Mouse (Mus musculus) midbrain, embryonic 14.5 days (tissue): ENCODE results near the gene Carns1. TPM values are rescaled to one million over a fixed set of nuclear protein-coding genes. Genes with fewer than 3 reads are reported as not detected.

ENCODE experiments used
- ATAC-seq: fragments of 200-750 bp; cut with Nextera tagmentation; 2 replicates; pipeline ENCODE4 v1.8.0; 2017; ENCODE audit warnings: moderate number of reproducible peaks, moderate library complexity; ENCODE audit not compliant: low FRiP score, low TSS enrichment
- DNase-seq: peaks from one replicate; pipeline ENCODE4 v3.0.0-alpha.2; 2015
- H3K27ac ChIP-seq: fragments of 300-500 bp; sonication (generic); replicated peaks from 2 replicates; pipeline ENCODE4 v1.5.1; 2014; ENCODE audit warnings: mild to moderate bottlenecking, low read depth, low read length, moderate library complexity
- H3K27me3 ChIP-seq: fragments of 300-500 bp; sonication (generic); 2 replicates; pipeline ENCODE4 v1.6.1; 2014; ENCODE audit warnings: low read length, control low read depth, mixed read lengths; ENCODE audit not compliant: control insufficient read depth, insufficient read depth
- H3K36me3 ChIP-seq: fragments of 300-500 bp; sonication (generic); 2 replicates; pipeline ENCODE4 v1.6.1; 2014; ENCODE audit warnings: low read length, control low read depth; ENCODE audit not compliant: control insufficient read depth, insufficient read depth
- H3K4me1 ChIP-seq: fragments of 300-500 bp; sonication (generic); 2 replicates; pipeline ENCODE4 v1.6.1; 2014; ENCODE audit warnings: mild to moderate bottlenecking, antibody characterized with exemption, low read length, control low read depth; ENCODE audit not compliant: control insufficient read depth, insufficient read depth
- H3K4me2 ChIP-seq: fragments of 300-500 bp; sonication (generic); 2 replicates; pipeline ENCODE4 v1.6.1; 2014; ENCODE audit warnings: mild to moderate bottlenecking, low read length, moderate library complexity
- H3K4me3 ChIP-seq: fragments of 300-500 bp; sonication (generic); replicated peaks from 2 replicates; pipeline ENCODE4 v1.5.1; 2014; ENCODE audit warnings: low read depth, low read length
- H3K9ac ChIP-seq: fragments of 300-500 bp; sonication (generic); replicated peaks from 2 replicates; pipeline ENCODE4 v1.6.1; 2014; ENCODE audit warnings: mild to moderate bottlenecking, low read length, moderate library complexity
- H3K9me3 ChIP-seq: fragments of 300-500 bp; sonication (generic); 2 replicates; pipeline ENCODE4 v1.6.1; 2016; ENCODE audit warnings: low read length, control low read depth, mixed read lengths; ENCODE audit not compliant: control insufficient read depth
- WGBS: fragments of 180-500 bp; shearing (Covaris S2); extraction: QIAGEN DNeasy Blood & Tissue Kit; methylation state at CpG from one replicate; pipeline ENCODE4 v1.1.7; 2014; 5-methylcytosine and 5-hydroxymethylcytosine counted together
- polyA plus RNA-seq: library from polyadenylated mRNA; unstranded; fragments of >200 nt; fragmentation: Nextera tagmentation; extraction: Ambion mirVana; gene quantifications from 2 replicates; pipeline ENCODE4 v1.2.1, GENCODE M21; 2014

Carns1 gene
- polyA plus RNA-seq, 1 experiment from 2014 or later, result 6.0 TPM

DNA sequence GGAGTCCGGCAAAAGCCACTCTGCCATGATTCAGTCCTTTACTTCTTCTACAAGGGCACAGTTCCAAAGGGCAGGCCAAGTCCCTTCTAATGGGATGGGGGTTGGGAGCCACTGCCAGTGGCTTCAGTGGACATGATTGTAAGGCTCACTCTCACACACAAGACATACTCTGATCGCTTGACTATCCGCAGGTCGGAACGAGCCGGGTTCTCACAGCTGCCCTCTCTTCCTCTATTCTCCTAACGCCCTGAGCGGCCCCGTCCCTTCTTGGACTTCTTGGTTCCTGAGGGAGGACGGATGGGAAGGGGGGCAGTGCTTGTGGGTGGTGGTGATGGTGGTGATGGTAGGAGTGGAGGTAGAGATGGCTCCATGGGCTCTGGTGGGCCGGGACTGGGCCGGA, 18.5 kb downstream of the Carns1 start:
- ATAC-seq (no peak), DNase-seq (no peak)
- H3K4me1 ChIP-seq, result no peaks in the 10 kb centered on the region
- 89% methylated on average over 12 of the region's 12 CpGs for WGBS
- no peak overlapping the region for H3K4me3 ChIP-seq
- peaks cover 76% of the 10 kb centered on the region for H3K36me3 ChIP-seq
- H3K27ac ChIP-seq, result no peak overlapping the region
- no peak overlapping the region for H3K4me2 ChIP-seq
- no peaks in the 10 kb centered on the region for H3K27me3 ChIP-seq
- no peaks in the 10 kb centered on the region for H3K9me3 ChIP-seq
- H3K9ac ChIP-seq, result no peak overlapping the region

DNA sequence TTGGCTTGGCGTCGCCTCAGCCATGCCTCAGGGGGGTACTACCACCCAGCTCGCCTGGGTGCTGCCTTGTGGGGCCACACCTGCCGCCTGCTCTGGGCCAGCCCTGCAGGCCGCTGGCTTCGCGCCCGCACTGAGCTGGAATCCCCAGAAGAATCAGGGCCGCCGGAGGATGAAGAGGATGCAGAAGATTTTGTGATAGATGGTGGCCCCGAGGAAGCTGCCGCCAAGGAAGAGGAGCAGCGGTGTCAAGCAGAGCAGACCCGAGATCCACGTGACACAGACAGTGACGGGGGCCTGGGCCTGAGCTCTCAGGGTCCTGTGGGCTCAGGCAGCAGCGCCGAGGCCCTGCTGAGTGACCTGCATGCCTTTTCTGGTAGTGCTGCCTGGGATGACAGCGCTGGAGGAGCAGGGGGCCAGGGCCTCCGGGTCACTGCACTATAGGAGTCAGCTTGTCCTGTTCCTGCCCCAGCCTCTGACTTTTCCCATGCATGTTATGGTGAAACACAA, 19.2 kb downstream of the Carns1 start:
- WGBS, result 70% methylated on average over 20 of the region's 20 CpGs
- Histone ChIP-seq H3K27me3 (no peaks in the 10 kb centered on the region), H3K9ac (no peak overlapping the region), H3K4me1 (no peaks in the 10 kb centered on the region), H3K4me3 (no peak overlapping the region), H3K27ac (no peak overlapping the region), H3K9me3 (no peaks in the 10 kb centered on the region), H3K36me3 (peaks cover 74% of the 10 kb centered on the region), H3K4me2 (no peak overlapping the region)
- DNase-seq (no peak), ATAC-seq (no peak)

DNA sequence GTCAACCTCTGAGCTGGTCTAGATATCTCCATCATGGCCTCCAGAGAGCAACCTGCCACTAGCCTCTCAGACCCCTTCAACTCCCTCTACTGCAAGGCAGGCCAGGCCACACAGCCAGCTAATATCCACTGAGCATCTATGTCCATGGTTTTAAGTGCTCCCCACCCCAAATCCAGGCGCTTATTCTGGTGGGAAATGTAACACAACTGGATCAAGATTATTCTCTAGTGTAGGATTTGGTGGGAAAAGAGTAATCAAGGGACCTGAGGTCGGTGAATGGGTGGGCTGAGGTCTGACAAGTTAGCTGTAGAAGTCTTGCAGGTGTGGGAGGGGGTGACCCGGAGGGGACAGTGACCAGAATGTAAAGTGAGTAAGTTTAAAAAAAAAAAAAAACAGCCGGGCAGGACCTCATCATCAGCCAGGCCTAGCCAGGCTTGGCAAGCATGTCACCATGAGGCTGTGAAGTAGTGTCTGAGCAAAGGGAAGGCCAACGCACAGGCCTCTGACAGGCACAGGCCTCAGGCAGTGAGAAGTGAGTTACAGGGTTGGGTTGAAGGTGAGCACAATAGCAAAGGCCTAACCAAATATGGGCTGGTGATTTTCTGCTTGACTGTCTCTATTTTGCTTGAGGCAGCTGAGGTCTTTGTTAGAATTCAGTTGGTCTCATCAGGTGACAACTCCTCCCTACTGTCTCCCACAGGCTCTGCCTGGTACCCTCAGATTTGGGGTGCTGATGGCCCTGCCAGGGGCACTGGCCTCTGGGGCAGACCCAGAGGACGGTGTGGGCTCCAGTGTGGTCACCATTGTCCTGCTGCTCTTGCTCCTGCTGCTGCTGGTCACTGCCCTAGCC, 19.8 kb downstream of the Carns1 start:
- ATAC-seq, result no peak
- WGBS, result 71% methylated on average over 6 of the region's 6 CpGs
- DNase-seq, result no peak

DNA sequence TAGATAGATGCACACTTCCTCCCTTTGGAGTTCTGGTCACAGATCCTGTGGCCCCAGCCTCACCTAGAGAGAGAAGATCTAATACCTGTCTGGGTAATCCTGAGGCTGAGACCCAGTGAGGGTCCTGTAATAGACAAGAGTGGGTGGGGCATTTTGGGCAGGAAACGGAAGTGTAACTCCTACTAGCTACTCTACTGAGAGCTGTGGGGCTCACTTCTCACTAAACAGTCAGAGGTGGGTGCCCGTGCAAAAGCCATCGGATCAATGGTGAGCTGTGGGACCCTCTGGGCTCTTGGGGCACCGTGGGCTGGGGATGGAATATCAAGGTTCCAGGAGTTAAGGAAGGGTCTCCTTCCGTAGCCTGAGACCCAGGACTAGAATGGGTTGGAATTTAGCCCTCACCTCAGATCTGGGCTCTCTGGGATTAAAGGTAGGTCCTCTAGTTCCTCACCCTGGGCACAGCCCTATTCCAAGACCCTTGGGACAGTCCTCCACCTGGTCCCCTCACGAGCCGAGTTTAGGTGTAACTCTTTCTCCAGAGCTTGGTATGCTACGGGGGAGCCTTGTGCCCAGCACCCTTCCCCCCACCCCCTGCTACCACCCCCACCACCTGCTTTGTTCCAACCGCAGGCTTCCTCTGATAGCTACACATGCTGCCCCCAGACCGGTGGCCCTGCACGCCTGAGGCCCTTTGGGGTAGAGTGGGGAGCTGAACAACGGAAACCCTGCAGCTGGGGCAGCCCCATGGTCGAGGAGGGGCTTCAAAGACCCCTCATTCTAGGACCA, 20.6 kb downstream of the Carns1 start:
- no peaks in the 10 kb centered on the region for H3K27me3 ChIP-seq
- no peaks in the 10 kb centered on the region for H3K9me3 ChIP-seq
- no peak overlapping the region for H3K27ac ChIP-seq
- WGBS, result 84% methylated on average over 13 of the region's 13 CpGs
- H3K4me1 ChIP-seq, result peaks cover under 1% of the 10 kb centered on the region; the same call in 1 of the 2 replicates
- peaks cover 77% of the 10 kb centered on the region for H3K36me3 ChIP-seq
- H3K4me2 ChIP-seq, result no peak overlapping the region
- no peak overlapping the region for H3K4me3 ChIP-seq
- ATAC-seq (no peak), DNase-seq (no peak)
- H3K9ac ChIP-seq, result 0 out of 2 replicates have a peak overlapping the region, but pooled peaks have one; percentile 13

More for the DNA sequence above, 19.8 kb downstream of the Carns1 start:
- Histone ChIP-seq H3K27ac (no peak overlapping the region), H3K9me3 (no peaks in the 10 kb centered on the region), H3K36me3 (peaks cover 75% of the 10 kb centered on the region), H3K4me1 (no peaks in the 10 kb centered on the region), H3K9ac (no peak overlapping the region), H3K27me3 (no peaks in the 10 kb centered on the region), H3K4me2 (no peak overlapping the region), H3K4me3 (no peak overlapping the region)

DNA sequence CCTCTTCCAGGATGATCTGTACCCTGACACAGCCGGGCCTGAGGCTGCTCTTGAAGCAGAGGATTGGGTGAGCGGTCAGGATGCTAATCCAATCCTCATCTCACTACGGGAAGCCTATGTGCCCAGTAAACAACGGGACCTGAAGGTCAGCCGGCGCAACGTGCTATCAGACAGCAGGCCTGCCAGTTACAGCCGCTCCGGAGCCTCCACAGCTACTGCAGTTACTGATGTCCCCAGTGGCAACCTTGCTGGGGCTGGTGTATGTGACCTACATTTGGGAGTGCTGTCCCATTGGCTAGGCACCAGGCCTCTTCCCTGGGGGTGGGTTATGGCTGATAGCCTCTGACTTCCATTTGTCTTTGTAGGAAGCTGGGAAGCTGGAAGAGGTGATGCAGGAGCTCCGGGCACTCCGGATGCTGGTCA, 22.0 kb downstream of the Carns1 start, which contains the start of gene Ptprcap:
Gene Ptprcap, plus strand, starts transcription at position 373 of the 423 bp plus-strand sequence.
- DNase-seq, result no peak
- H3K9ac ChIP-seq, result no peak within 1 kb of the TSS
- no peaks in the 10 kb centered on the region for H3K9me3 ChIP-seq
- H3K4me3 ChIP-seq, result no peak within 1 kb of the TSS
- no peaks in the 10 kb centered on the region for H3K27me3 ChIP-seq
- H3K36me3 ChIP-seq, result peaks cover 63% of the 10 kb centered on the region
- no peak within 1 kb of the TSS for H3K4me2 ChIP-seq
- H3K4me1 ChIP-seq, result peaks cover 8% of the 10 kb centered on the region; the same call in 1 of the 2 replicates
- ATAC-seq, result no peak
- 81% methylated on average over 11 of the region's 11 CpGs for WGBS
- no peak within 1 kb of the TSS for H3K27ac ChIP-seq

DNA sequence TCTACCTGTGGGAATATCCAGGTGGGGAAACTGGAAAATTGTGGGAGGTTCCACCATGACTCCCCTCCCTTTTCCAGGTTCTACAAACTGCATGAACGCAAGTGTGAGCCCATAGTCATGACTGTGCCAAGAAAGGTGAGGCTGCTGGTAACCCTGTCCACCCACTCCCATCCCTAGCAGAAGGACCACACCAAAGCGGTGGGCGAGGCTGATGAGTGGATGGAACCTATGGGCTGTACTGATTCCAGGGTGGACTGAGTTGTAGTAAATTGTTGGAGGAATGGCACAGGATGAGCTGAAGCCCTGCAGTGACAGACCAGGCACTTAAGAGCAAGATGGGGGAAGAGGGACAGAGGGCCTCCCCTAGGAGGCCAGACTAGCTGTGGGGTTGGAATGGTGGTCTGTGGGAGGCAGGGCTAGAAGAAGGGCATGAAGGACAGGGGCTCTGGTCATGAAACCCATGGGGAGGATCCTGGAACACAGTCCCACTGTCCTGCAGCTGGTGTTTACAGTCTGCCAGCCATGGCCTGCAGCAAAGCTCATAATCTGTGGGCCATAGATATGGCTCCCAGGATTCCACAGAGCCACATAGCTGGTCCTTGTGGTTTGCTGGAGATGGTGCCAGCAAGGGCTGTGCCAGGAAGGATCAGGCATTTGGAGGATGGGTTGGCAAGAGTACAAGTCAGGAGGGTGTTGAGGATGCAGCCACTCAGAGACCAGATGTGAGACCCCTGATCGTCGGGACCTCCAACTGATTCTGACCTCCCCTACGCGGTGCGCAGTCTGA, 22.6 kb downstream of the Carns1 start:
- no peak overlapping the region for H3K9ac ChIP-seq
- no peaks in the 10 kb centered on the region for H3K9me3 ChIP-seq
- WGBS, result 90% methylated on average over 8 of the region's 8 CpGs
- no peak overlapping the region for H3K27ac ChIP-seq
- no peak overlapping the region for H3K4me3 ChIP-seq
- no peak for ATAC-seq
- peaks cover 13% of the 10 kb centered on the region; the same call in 1 of the 2 replicates for H3K4me1 ChIP-seq
- DNase-seq, result no peak
- H3K4me2 ChIP-seq, result no peak overlapping the region
- H3K27me3 ChIP-seq, result no peaks in the 10 kb centered on the region
- peaks cover 57% of the 10 kb centered on the region for H3K36me3 ChIP-seq

DNA sequence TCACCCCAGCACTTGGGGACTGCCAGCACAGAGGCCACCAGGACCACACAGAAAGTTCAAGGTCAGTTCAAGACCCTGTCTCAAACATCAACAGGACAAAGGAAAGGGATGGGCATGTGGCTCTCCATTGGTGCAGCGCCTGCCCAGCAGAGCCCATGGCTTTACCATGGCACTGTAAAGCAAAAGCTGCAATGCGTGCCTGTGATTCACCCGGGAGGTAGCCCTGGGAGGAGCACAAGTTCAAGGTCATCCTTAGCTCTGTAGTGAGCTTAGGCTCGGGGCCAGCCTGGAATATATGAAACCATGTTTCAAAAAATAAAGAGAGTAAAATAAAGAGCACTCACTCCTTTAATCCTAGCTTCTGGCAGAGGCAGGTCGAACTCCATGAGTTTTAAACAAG, 23.4 kb downstream of the Carns1 start:
- H3K4me3 ChIP-seq, result no peak overlapping the region
- H3K4me1 ChIP-seq, result peaks cover 15% of the 10 kb centered on the region; the same call in 1 of the 2 replicates
- no peak overlapping the region for H3K9ac ChIP-seq
- H3K27me3 ChIP-seq, result no peaks in the 10 kb centered on the region
- DNase-seq (no peak), ATAC-seq (no peak)
- peaks cover 49% of the 10 kb centered on the region for H3K36me3 ChIP-seq
- H3K4me2 ChIP-seq, result no peak overlapping the region
- H3K9me3 ChIP-seq, result no peaks in the 10 kb centered on the region
- 93% methylated on average over 5 of the region's 5 CpGs for WGBS
- no peak overlapping the region for H3K27ac ChIP-seq

DNA sequence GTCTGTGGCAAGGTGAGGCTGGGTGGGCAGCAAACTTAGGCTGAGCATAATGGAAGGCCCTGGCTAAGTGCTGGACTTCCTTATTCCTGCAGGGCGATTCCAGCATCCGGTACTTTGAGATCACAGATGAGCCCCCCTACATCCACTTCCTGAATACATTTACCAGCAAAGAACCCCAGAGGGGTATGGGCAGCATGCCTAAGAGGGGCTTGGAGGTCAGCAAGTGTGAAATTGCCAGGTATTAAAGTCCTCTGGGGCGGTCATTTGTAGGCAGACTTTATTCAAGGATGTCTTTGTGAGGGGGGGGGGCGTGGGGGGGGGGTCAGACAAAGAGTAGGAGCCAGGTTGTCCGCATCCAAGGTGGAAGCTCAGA, 23.8 kb downstream of the Carns1 start:
- H3K4me1 ChIP-seq, result peaks cover 15% of the 10 kb centered on the region; the same call in 1 of the 2 replicates
- H3K9me3 ChIP-seq, result no peaks in the 10 kb centered on the region
- WGBS, result 75% methylated on average over 5 of the region's 5 CpGs
- ATAC-seq (no peak), DNase-seq (no peak)
- no peaks in the 10 kb centered on the region for H3K27me3 ChIP-seq
- H3K36me3 ChIP-seq, result peaks cover 45% of the 10 kb centered on the region
- no peak overlapping the region for H3K4me3 ChIP-seq
- no peak overlapping the region for H3K27ac ChIP-seq
- no peak overlapping the region for H3K4me2 ChIP-seq
- no peak overlapping the region for H3K9ac ChIP-seq
